Mouse (Mus musculus) CH12F3 (cell line): ENCODE measurements around the gene Syncrip.
"Not testable (repeated sequence)": the region's sequence is repeated elsewhere in the genome, so short reads cannot be mapped to it uniquely, and the experiment has no call there.

ENCODE experiments used
- in situ Hi-C: fragments of 300-500 bp; cut with MboI; formaldehyde crosslinking; loops from 2 replicates; pipeline ENCODE4 v1.14.3; 2020; ENCODE audit warnings: low sequenced_read_pairs

The Syncrip gene

GRCm38 (mm10) chr9:88482829-88483396 is 539 bp upstream of the Syncrip start:
- in situ Hi-C loops = no loop called here

GRCm38 (mm10) chr9:88481791-88482160 is 598 bp downstream of the Syncrip start:
- in situ Hi-C loops = no loop called here

GRCm38 (mm10) chr9:88481061-88481790 is 1.1 kb downstream of the Syncrip start:
- in situ Hi-C loops = no loop called here

GRCm38 (mm10) chr9:88480120-88480519 is 2.3 kb downstream of the Syncrip start:
- in situ Hi-C loops = no loop called here

- in situ Hi-C loops = no loop called here
Measured at GRCm38 (mm10) chr9:88476138-88476537, 6.2 kb downstream of the Syncrip start.

- in situ Hi-C loops = not testable (repeated sequence)
Measured at GRCm38 (mm10) chr9:88461017-88461416, 21.4 kb downstream of the Syncrip start.

- in situ Hi-C loops = no loop called here
Measured at GRCm38 (mm10) chr9:88439991-88440390, 42.4 kb downstream of the Syncrip start.

GRCm38 (mm10) chr9:88439238-88439600 is 43.2 kb downstream of the Syncrip start:
- in situ Hi-C loops = no loop called here

GRCm38 (mm10) chr9:88438555-88439237 is 43.7 kb downstream of the Syncrip start, which contains the start of gene Snx14:
TSS of gene Snx14 (minus strand) at chr9:88438958.
- in situ Hi-C loops = no loop called here

- in situ Hi-C loops = no loop called here
Measured at GRCm38 (mm10) chr9:88438237-88438554, 44.2 kb downstream of the Syncrip start.

- in situ Hi-C loops = no loop called here
Measured at GRCm38 (mm10) chr9:88437342-88438236, 44.8 kb downstream of the Syncrip start.

GRCm38 (mm10) chr9:88424356-88424755 is 58.0 kb downstream of the Syncrip start:
- in situ Hi-C loops = no loop called here

- in situ Hi-C loops = no loop called here
Measured at GRCm38 (mm10) chr9:88422428-88422827, 59.9 kb downstream of the Syncrip start.

- in situ Hi-C loops = no loop called here
Measured at GRCm38 (mm10) chr9:88416752-88417151, 65.6 kb downstream of the Syncrip start.

- in situ Hi-C loops = no loop called here
Measured at GRCm38 (mm10) chr9:88409978-88410377, 72.4 kb downstream of the Syncrip start.

GRCm38 (mm10) chr9:88404515-88404914 is 77.9 kb downstream of the Syncrip start:
- in situ Hi-C loops = no loop called here

- in situ Hi-C loops = no loop called here
Measured at GRCm38 (mm10) chr9:88404088-88404487, 78.3 kb downstream of the Syncrip start.

GRCm38 (mm10) chr9:88398461-88398860 is 83.9 kb downstream of the Syncrip start:
- in situ Hi-C loops = no loop called here
